Mouse (Mus musculus) urinary bladder, postnatal 36 days (tissue): ENCODE results near the gene Large2.
"Not testable (repeated sequence)": the region's sequence is repeated elsewhere in the genome, so short reads cannot be mapped to it uniquely, and the experiment has no call there.

Experiments
- DNase-seq, 2 experiments: peaks; one replicate each; pipeline ENCODE4 v3.0.0; 2022; ENCODE audit warnings: low spot score in 2 of 2, mixed read lengths in 1 of 2

The Large2 gene

GRCm38 (mm10) chr2:92374514-92374913 lies at the start of gene Large2, which contains the start of gene Pex16:
TSS of gene Large2 (minus strand) at chr2:92374869.
TSS of gene Pex16 (plus strand) at chr2:92374676.
- DNase-seq = peak in 1 of 2 experiments; percentile 31

GRCm38 (mm10) chr2:92423702-92424461 lies 49.2 kb upstream of the Large2 start:
- peak; percentile 85 to 97 for DNase-seq

GRCm38 (mm10) chr2:92423156-92423555 lies 48.5 kb upstream of the Large2 start:
- DNase-seq = no peak

- DNase-seq = no peak
These were observed 47.9 kb upstream of the Large2 start for GRCm38 (mm10) chr2:92422388-92423135.

- no peak for DNase-seq
These were observed 47.2 kb upstream of the Large2 start for GRCm38 (mm10) chr2:92421723-92422387.

GRCm38 (mm10) chr2:92411705-92412104 lies 37.0 kb upstream of the Large2 start:
- DNase-seq = no peak

- DNase-seq = no peak
These were observed 33.8 kb upstream of the Large2 start for GRCm38 (mm10) chr2:92408309-92409045.

- no peak for DNase-seq
These were observed 31.0 kb upstream of the Large2 start for GRCm38 (mm10) chr2:92405687-92406086.

- no peak for DNase-seq
These were observed 30.1 kb upstream of the Large2 start for GRCm38 (mm10) chr2:92404737-92405136.

- DNase-seq = no peak
These were observed 29.2 kb upstream of the Large2 start for GRCm38 (mm10) chr2:92403776-92404319.

GRCm38 (mm10) chr2:92402591-92403326 lies 28.1 kb upstream of the Large2 start:
- no peak for DNase-seq

GRCm38 (mm10) chr2:92401091-92401561 lies 26.5 kb upstream of the Large2 start, which contains the start of gene Mapk8ip1:
TSS of gene Mapk8ip1 (minus strand) at chr2:92401263.
- no peak for DNase-seq

- DNase-seq = no peak
These were observed 26.0 kb upstream of the Large2 start for GRCm38 (mm10) chr2:92400682-92401081.

- not testable (repeated sequence) for DNase-seq
These were observed 25.2 kb upstream of the Large2 start for GRCm38 (mm10) chr2:92399877-92400276.

GRCm38 (mm10) chr2:92397436-92397835 lies 22.8 kb upstream of the Large2 start:
- DNase-seq = no peak

- DNase-seq = no peak
These were observed 20.9 kb upstream of the Large2 start for GRCm38 (mm10) chr2:92395535-92395934.

GRCm38 (mm10) chr2:92392318-92393264 lies 17.9 kb upstream of the Large2 start:
- no peak for DNase-seq

GRCm38 (mm10) chr2:92391703-92392317 lies 17.1 kb upstream of the Large2 start:
- no peak for DNase-seq

- no peak for DNase-seq
These were observed 16.4 kb upstream of the Large2 start for GRCm38 (mm10) chr2:92391116-92391515.
